Mouse (Mus musculus): ENCODE measurements around the gene Stx2. TPM values are rescaled to one million over a fixed set of nuclear protein-coding genes. Genes with fewer than 3 reads are reported as not detected.
"Not testable (repeated sequence)": the region's sequence is repeated elsewhere in the genome, so short reads cannot be mapped to it uniquely, and the experiment has no call there.

The Stx2 gene
- polyA plus RNA-seq, 1 experiment from 2014 or later = 8.7 TPM

GRCm38 (mm10) chr5:128987141-128987954 is 21.0 kb downstream of the Stx2 start:
- WGBS = 82% methylated on average over 19 of the region's 19 CpGs
- ATAC-seq = no peak
- Histone ChIP-seq H3K4me2 (replicated peaks; ENCODE audit: low read depth) (no peak overlapping the region), H3K27me3 (replicated peaks; ENCODE audit: control insufficient read depth, insufficient read depth, low read length) (no peaks in the 10 kb centered on the region), H3K9ac (ENCODE audit: low read depth, low read length) (no peak overlapping the region), H3K4me3 (ENCODE audit: low read depth, low read length) (no peak overlapping the region), H3K27ac (ENCODE audit: low read depth, low read length) (no peak overlapping the region), H3K36me3 (ENCODE audit: control insufficient read depth, insufficient read depth) (peaks cover 29% of the 10 kb centered on the region), H3K9me3 (ENCODE audit: control insufficient read depth) (no peaks in the 10 kb centered on the region), H3K4me1 (replicated peaks; ENCODE audit: control insufficient read depth, insufficient read depth, low read length) (no peaks in the 10 kb centered on the region)
- TF ChIP-seq CTCF (IDR thresholded peaks at IDR 0.05; ENCODE audit: low read depth) = no peak

- no peak for ATAC-seq
- H3K36me3 ChIP-seq (ENCODE audit: control insufficient read depth, insufficient read depth) = peaks cover 20% of the 10 kb centered on the region
- no peaks in the 10 kb centered on the region for H3K4me1 ChIP-seq (replicated peaks; ENCODE audit: control insufficient read depth, insufficient read depth, low read length)
- H3K4me2 ChIP-seq (replicated peaks; ENCODE audit: low read depth) = no peak overlapping the region
- TF ChIP-seq CTCF (IDR thresholded peaks at IDR 0.05; ENCODE audit: low read depth) = no peak
- no peaks in the 10 kb centered on the region for H3K9me3 ChIP-seq (ENCODE audit: control insufficient read depth)
- 91% methylated on average over 13 of the region's 13 CpGs for WGBS
- H3K27me3 ChIP-seq (replicated peaks; ENCODE audit: control insufficient read depth, insufficient read depth, low read length) = no peaks in the 10 kb centered on the region
- no peak overlapping the region for H3K27ac ChIP-seq (ENCODE audit: low read depth, low read length)
- no peak overlapping the region for H3K9ac ChIP-seq (ENCODE audit: low read depth, low read length)
- H3K4me3 ChIP-seq (ENCODE audit: low read depth, low read length) = no peak overlapping the region
Measured at GRCm38 (mm10) chr5:128985946-128986345, 22.4 kb downstream of the Stx2 start.

GRCm38 (mm10) chr5:128984536-128984935 is 23.8 kb downstream of the Stx2 start:
- H3K4me1 ChIP-seq (replicated peaks; ENCODE audit: control insufficient read depth, insufficient read depth, low read length) = no peaks in the 10 kb centered on the region
- no peak overlapping the region for H3K27ac ChIP-seq (ENCODE audit: low read depth, low read length)
- H3K9ac ChIP-seq (ENCODE audit: low read depth, low read length) = no peak overlapping the region
- 87% methylated on average over 6 of the region's 6 CpGs for WGBS
- no peak for TF ChIP-seq CTCF (IDR thresholded peaks at IDR 0.05; ENCODE audit: low read depth)
- H3K27me3 ChIP-seq (replicated peaks; ENCODE audit: control insufficient read depth, insufficient read depth, low read length) = no peaks in the 10 kb centered on the region
- H3K9me3 ChIP-seq (ENCODE audit: control insufficient read depth) = no peaks in the 10 kb centered on the region
- no peak overlapping the region for H3K4me2 ChIP-seq (replicated peaks; ENCODE audit: low read depth)
- ATAC-seq = no peak
- peaks cover 16% of the 10 kb centered on the region; the same call in 1 of the 2 replicates for H3K36me3 ChIP-seq (ENCODE audit: control insufficient read depth, insufficient read depth)
- no peak overlapping the region for H3K4me3 ChIP-seq (ENCODE audit: low read depth, low read length)

GRCm38 (mm10) chr5:128981607-128982006 is 26.8 kb downstream of the Stx2 start:
- H3K27me3 ChIP-seq (replicated peaks; ENCODE audit: control insufficient read depth, insufficient read depth, low read length) = no peaks in the 10 kb centered on the region
- H3K27ac ChIP-seq (ENCODE audit: low read depth, low read length) = no peak overlapping the region
- H3K9me3 ChIP-seq (ENCODE audit: control insufficient read depth) = no peaks in the 10 kb centered on the region
- peak; percentile 91 for TF ChIP-seq CTCF (IDR thresholded peaks at IDR 0.05; ENCODE audit: low read depth)
- no peak overlapping the region for H3K4me2 ChIP-seq (replicated peaks; ENCODE audit: low read depth)
- H3K4me1 ChIP-seq (replicated peaks; ENCODE audit: control insufficient read depth, insufficient read depth, low read length) = no peaks in the 10 kb centered on the region
- ATAC-seq = peak; percentile 36; the same call in 1 of the 2 replicates
- peaks cover 16% of the 10 kb centered on the region; the same call in 1 of the 2 replicates for H3K36me3 ChIP-seq (ENCODE audit: control insufficient read depth, insufficient read depth)
- H3K9ac ChIP-seq (ENCODE audit: low read depth, low read length) = no peak overlapping the region
- WGBS = 25% methylated on average over 12 of the region's 12 CpGs
- no peak overlapping the region for H3K4me3 ChIP-seq (ENCODE audit: low read depth, low read length)

- H3K9me3 ChIP-seq (ENCODE audit: control insufficient read depth) = no peaks in the 10 kb centered on the region
- peaks cover 13% of the 10 kb centered on the region; the same call in 1 of the 2 replicates for H3K36me3 ChIP-seq (ENCODE audit: control insufficient read depth, insufficient read depth)
- H3K27me3 ChIP-seq (replicated peaks; ENCODE audit: control insufficient read depth, insufficient read depth, low read length) = no peaks in the 10 kb centered on the region
- TF ChIP-seq CTCF (IDR thresholded peaks at IDR 0.05; ENCODE audit: low read depth) = no peak
- no peaks in the 10 kb centered on the region for H3K4me1 ChIP-seq (replicated peaks; ENCODE audit: control insufficient read depth, insufficient read depth, low read length)
- no peak overlapping the region for H3K4me2 ChIP-seq (replicated peaks; ENCODE audit: low read depth)
- H3K27ac ChIP-seq (ENCODE audit: low read depth, low read length) = no peak overlapping the region
- ATAC-seq = no peak
- H3K4me3 ChIP-seq (ENCODE audit: low read depth, low read length) = no peak overlapping the region
- no peak overlapping the region for H3K9ac ChIP-seq (ENCODE audit: low read depth, low read length)
- WGBS = 63% methylated on average over 7 of the region's 7 CpGs
Measured at GRCm38 (mm10) chr5:128980857-128981256, 27.5 kb downstream of the Stx2 start.

- no peaks in the 10 kb centered on the region for H3K9me3 ChIP-seq (ENCODE audit: control insufficient read depth)
- H3K27ac ChIP-seq (ENCODE audit: low read depth, low read length) = no peak overlapping the region
- H3K27me3 ChIP-seq (replicated peaks; ENCODE audit: control insufficient read depth, insufficient read depth, low read length) = no peaks in the 10 kb centered on the region
- WGBS = 95% methylated on average over 7 of the region's 7 CpGs
- H3K4me1 ChIP-seq (replicated peaks; ENCODE audit: control insufficient read depth, insufficient read depth, low read length) = no peaks in the 10 kb centered on the region
- ATAC-seq = no peak
- no peak overlapping the region for H3K9ac ChIP-seq (ENCODE audit: low read depth, low read length)
- TF ChIP-seq CTCF (IDR thresholded peaks at IDR 0.05; ENCODE audit: low read depth) = no peak
- H3K4me2 ChIP-seq (replicated peaks; ENCODE audit: low read depth) = no peak overlapping the region
- no peaks in the 10 kb centered on the region for H3K36me3 ChIP-seq (ENCODE audit: control insufficient read depth, insufficient read depth)
- no peak overlapping the region for H3K4me3 ChIP-seq (ENCODE audit: low read depth, low read length)
Measured at GRCm38 (mm10) chr5:128978957-128979356, 29.4 kb downstream of the Stx2 start.

GRCm38 (mm10) chr5:128977466-128977865 is 30.9 kb downstream of the Stx2 start:
- H3K9ac ChIP-seq (ENCODE audit: low read depth, low read length); H3K36me3 ChIP-seq (ENCODE audit: control insufficient read depth, insufficient read depth); H3K27me3 ChIP-seq (replicated peaks; ENCODE audit: control insufficient read depth, insufficient read depth, low read length); H3K9me3 ChIP-seq (ENCODE audit: control insufficient read depth); ATAC-seq; H3K4me2 ChIP-seq (replicated peaks; ENCODE audit: low read depth); H3K4me3 ChIP-seq (ENCODE audit: low read depth, low read length); H3K4me1 ChIP-seq (replicated peaks; ENCODE audit: control insufficient read depth, insufficient read depth, low read length); H3K27ac ChIP-seq (ENCODE audit: low read depth, low read length): not testable (repeated sequence)
- 61% methylated on average over 1 of the region's 1 CpGs for WGBS
